Mouse (Mus musculus): Measurements from ENCODE around the gene Dyrk1a.

GRCm38 (mm10) chr16:94570361-94571041, 691 bp downstream of the Dyrk1a start:
- TF ChIP-seq CTCF (IDR thresholded peaks at IDR 0.05) (no peak), POLR2A (IDR thresholded peaks at IDR 0.05; ENCODE audit: insufficient read depth, low read depth, low read length) (peak; percentile 60), EP300 (IDR thresholded peaks at IDR 0.05; ENCODE audit: insufficient read depth, low read depth, low read length) (no peak)

All from heart, adult 2 months (tissue).